Mouse (Mus musculus) kidney, adult 2 months (tissue): ENCODE results near the gene Mms19. TPM values are rescaled to one million over a fixed set of nuclear protein-coding genes. Genes with fewer than 3 reads are reported as not detected.

Experiments
- DNase-seq: peaks from one replicate; pipeline ENCODE4 v3.0.0; 2021
- H3K27ac ChIP-seq: fragments of 200-500 bp; 2 replicates; pipeline ENCODE4 v1.5.1; 2012; ENCODE audit warnings: low read depth, low read length, control low read depth, inconsistent platforms; ENCODE audit not compliant: insufficient read depth
- H3K27me3 ChIP-seq: fragments of 200-500 bp; replicated peaks from 2 replicates; pipeline ENCODE4 v1.6.1; 2012; ENCODE audit warnings: mild to moderate bottlenecking, moderate library complexity, low read length, inconsistent platforms; ENCODE audit not compliant: control insufficient read depth, insufficient read depth
- H3K36me3 ChIP-seq: fragments of 200-500 bp; 2 replicates; pipeline ENCODE4 v1.6.1; 2012; ENCODE audit warnings: mild to moderate bottlenecking, moderate library complexity, low read length, inconsistent platforms; ENCODE audit not compliant: control insufficient read depth, insufficient read depth
- H3K4me1 ChIP-seq: fragments of 200-500 bp; 2 replicates; pipeline ENCODE4 v1.6.1; 2011; ENCODE audit warnings: low read length; ENCODE audit not compliant: control insufficient read depth, insufficient read depth
- H3K4me3 ChIP-seq: fragments of 200-500 bp; 2 replicates; pipeline ENCODE4 v1.5.1; 2011; ENCODE audit warnings: mild to moderate bottlenecking, low read depth, low read length, control low read depth; ENCODE audit not compliant: insufficient read depth
- CTCF ChIP-seq: fragments of 200-500 bp; conservative IDR thresholded peaks from 2 replicates; pipeline ENCODE4 v1.5.1; 2011; ENCODE audit warnings: low read depth, mild to moderate bottlenecking, control low read depth, low read length, moderate library complexity, mixed read lengths; ENCODE audit not compliant: insufficient read depth, insufficient read length
- POLR2A ChIP-seq: fragments of 200-500 bp; IDR thresholded peaks from one replicate; pipeline ENCODE4 v1.6.1; 2011; ENCODE audit warnings: low read depth, low read length, control low read depth
- WGBS: fragments of 180-500 bp; shearing (Covaris S2); methylation state at CpG from one replicate; pipeline ENCODE4 v1.1.7; 2018; 5-methylcytosine and 5-hydroxymethylcytosine counted together
- polyA plus RNA-seq: library from polyadenylated mRNA; depleted of rRNA; stranded (reverse); fragments of >200 nt; gene quantifications from 2 replicates; pipeline ENCODE4 v1.2.3, GENCODE M21; 2012; rRNA removed

Mms19 gene
- polyA plus RNA-seq: 54.9 and 56.1 TPM in 2 replicates

- Histone ChIP-seq H3K4me1 (peaks cover 7% of the 10 kb centered on the region; the same call in 1 of the 2 replicates), H3K27ac (peak within 1 kb of the TSS; percentile 89), H3K36me3 (no peaks in the 10 kb centered on the region), H3K4me3 (peak within 1 kb of the TSS; percentile 89), H3K27me3 (no peaks in the 10 kb centered on the region)
- 1% methylated on average over 68 of the region's 68 CpGs for WGBS
- DNase-seq: peak; percentile 100
- peak; percentile 85 for TF ChIP-seq POLR2A
- 0 out of 2 replicates have a peak, but pooled peaks have one; percentile 15 for TF ChIP-seq CTCF
These were observed at the start of gene Mms19 for GRCm38 (mm10) chr19:41980819-41981594. Gene Mms19 (minus strand): TSS chr19:41981157.

- Histone ChIP-seq H3K36me3 (no peaks in the 10 kb centered on the region), H3K27me3 (no peaks in the 10 kb centered on the region), H3K4me3 (no peak overlapping the region), H3K4me1 (no peaks in the 10 kb centered on the region), H3K27ac (no peak overlapping the region)
- TF ChIP-seq POLR2A: no peak
- peak; percentile 99 for TF ChIP-seq CTCF
- DNase-seq: peak; percentile 87
- WGBS: 3% methylated on average over 5 of the region's 5 CpGs
These were observed 45.2 kb upstream of the Mms19 start for GRCm38 (mm10) chr19:42026158-42026557.

GRCm38 (mm10) chr19:42022542-42022848, 41.5 kb upstream of the Mms19 start:
- Histone ChIP-seq H3K27me3 (no peaks in the 10 kb centered on the region), H3K4me3 (no peak overlapping the region), H3K27ac (no peak overlapping the region), H3K4me1 (peaks cover 6% of the 10 kb centered on the region; the same call in 1 of the 2 replicates), H3K36me3 (no peaks in the 10 kb centered on the region)
- DNase-seq: no peak
- TF ChIP-seq CTCF (no peak), POLR2A (no peak)
- 54% methylated on average over 2 of the region's 2 CpGs for WGBS

GRCm38 (mm10) chr19:42021681-42022541, 41.0 kb upstream of the Mms19 start:
- Histone ChIP-seq H3K27ac (no peak overlapping the region), H3K27me3 (no peaks in the 10 kb centered on the region), H3K4me3 (no peak overlapping the region), H3K36me3 (no peaks in the 10 kb centered on the region), H3K4me1 (peaks cover 8% of the 10 kb centered on the region; the same call in 1 of the 2 replicates)
- TF ChIP-seq POLR2A (no peak), CTCF (no peak)
- DNase-seq: no peak
- 54% methylated on average over 10 of the region's 10 CpGs for WGBS

- WGBS: 47% methylated on average over 4 of the region's 4 CpGs
- no peaks in the 10 kb centered on the region for H3K27me3 ChIP-seq
- DNase-seq: no peak
- no peaks in the 10 kb centered on the region for H3K36me3 ChIP-seq
- no peak overlapping the region for H3K4me3 ChIP-seq
- peaks cover 9% of the 10 kb centered on the region; the same call in 1 of the 2 replicates for H3K4me1 ChIP-seq
- no peak for TF ChIP-seq CTCF
- TF ChIP-seq POLR2A: no peak
- H3K27ac ChIP-seq: no peak overlapping the region
These were observed 38.1 kb upstream of the Mms19 start for GRCm38 (mm10) chr19:42019011-42019522.

- peak overlapping the region; percentile 49; the same call in 1 of the 2 replicates for H3K27ac ChIP-seq
- no peaks in the 10 kb centered on the region for H3K27me3 ChIP-seq
- no peak for TF ChIP-seq CTCF
- TF ChIP-seq POLR2A: no peak
- DNase-seq: peak; percentile 55
- no peaks in the 10 kb centered on the region for H3K36me3 ChIP-seq
- 40% methylated on average over 8 of the region's 8 CpGs for WGBS
- H3K4me1 ChIP-seq: peaks cover 9% of the 10 kb centered on the region; the same call in 1 of the 2 replicates
- H3K4me3 ChIP-seq: no peak overlapping the region
These were observed 36.7 kb upstream of the Mms19 start for GRCm38 (mm10) chr19:42017399-42018247.
